23 mouse cellular contexts compared by ENCODE assay signal in genomic region chr12:120004280-120004679, GRCm38 (mm10). TPM values are rescaled to one million over a fixed set of nuclear protein-coding genes. Genes with fewer than 3 reads are reported as not detected.
"Had no signal": no experiment of that assay in that cellular context is flagged by ENCODE, and none has a peak within 500 bp of the region (broad histone marks: within the 10 kb centered on the region; RNA-seq: fewer than 3 reads in every experiment).

No protein-coding gene starts in this region.

- H3K4me2 ChIP-seq: limb, embryonic 15.5 days; liver, embryonic 11.5 days; lung, embryonic 14.5 days; midbrain, embryonic 12.5 days; midbrain, embryonic 15.5 days; neural tube, embryonic 12.5 days; neural tube, embryonic 15.5 days had no signal

- H3K36me3 ChIP-seq: limb, embryonic 15.5 days; midbrain, embryonic 12.5 days; midbrain, embryonic 15.5 days; neural tube, embryonic 12.5 days; neural tube, embryonic 15.5 days had no signal

- H3K9ac ChIP-seq: limb, embryonic 15.5 days; liver, embryonic 14.5 days; liver, postnatal 0 days; lung, embryonic 14.5 days; midbrain, embryonic 12.5 days; midbrain, embryonic 15.5 days; neural tube, embryonic 12.5 days; neural tube, embryonic 15.5 days had no signal

- ATAC-seq: liver, postnatal 0 days; lung, postnatal 0 days; midbrain, embryonic 15.5 days had no signal

- H3K27me3 ChIP-seq: limb, embryonic 15.5 days; midbrain, embryonic 12.5 days; midbrain, embryonic 15.5 days; neural tube, embryonic 12.5 days; neural tube, embryonic 15.5 days had no signal

- H3K4me1 ChIP-seq: limb, embryonic 15.5 days; midbrain, embryonic 12.5 days; midbrain, embryonic 15.5 days; neural tube, embryonic 12.5 days; neural tube, embryonic 15.5 days had no signal

- H3K4me3 ChIP-seq: left cerebral cortex, adult 2 months; limb, embryonic 15.5 days; midbrain, embryonic 12.5 days; midbrain, embryonic 15.5 days; neural tube, embryonic 12.5 days; neural tube, embryonic 15.5 days had no signal

- H3K27ac ChIP-seq: kidney, postnatal 0 days; left cerebral cortex, adult 2 months; limb, embryonic 15.5 days; liver, embryonic 14.5 days; macrophage; midbrain, embryonic 12.5 days; midbrain, embryonic 15.5 days; neural tube, embryonic 12.5 days; neural tube, embryonic 15.5 days; stomach, postnatal 0 days had no signal

- DNase-seq: kidney, adult 2 months; kidney, postnatal 36 days; layer of hippocampus, postnatal 36 days; left cerebral cortex, postnatal 4 days; liver, postnatal 0 days; lung, embryonic 14.5 days; thymus, adult 2 months; thymus, postnatal 14 days; thymus, postnatal 4 days had no signal

- H3K9me3 ChIP-seq: limb, embryonic 15.5 days; midbrain, embryonic 12.5 days; midbrain, embryonic 15.5 days; neural tube, embryonic 12.5 days; neural tube, embryonic 15.5 days had no signal

RNA-seq across cellular contexts. Expression of gene Tmem196, which starts 58.7 kb away (rescaled TPM):
- polyA plus RNA-seq: kidney, adult 2 months; liver, embryonic 14.5 days; liver, postnatal 0 days; macrophage; small intestine, adult 2 months; spleen, adult 2 months; thymus, adult 2 months had no signal
